Mouse (Mus musculus) right cerebral cortex, postnatal 36 days (tissue): Measurements from ENCODE around the gene Cacna1c.

Source experiments
- DNase-seq, 2 experiments: peaks; one replicate each; pipeline ENCODE4 v3.0.0; 2022; ENCODE audit warnings: low spot score in 2 of 2, mixed read lengths in 1 of 2

Cacna1c gene

DNA sequence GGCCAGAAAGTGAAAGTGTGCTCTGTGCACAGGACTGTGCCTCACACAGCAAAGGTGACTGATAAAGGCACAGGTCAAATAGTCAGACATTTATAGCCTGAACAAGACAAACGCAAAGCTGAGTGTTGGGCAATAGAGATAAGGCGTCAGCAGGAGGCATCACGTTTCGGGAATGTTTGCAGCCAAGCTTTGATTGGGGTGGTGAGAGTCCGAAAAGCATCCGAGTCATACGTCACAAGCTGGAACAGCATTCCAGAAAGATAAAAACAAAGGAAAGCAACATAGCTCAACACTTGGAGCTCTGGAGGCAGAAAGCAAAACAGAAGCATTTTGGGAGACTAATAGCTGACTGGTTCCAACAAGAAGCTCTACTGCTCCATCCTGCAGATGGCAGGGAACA lies 56.7 kb downstream of the Cacna1c start:
- no peak for DNase-seq

DNA sequence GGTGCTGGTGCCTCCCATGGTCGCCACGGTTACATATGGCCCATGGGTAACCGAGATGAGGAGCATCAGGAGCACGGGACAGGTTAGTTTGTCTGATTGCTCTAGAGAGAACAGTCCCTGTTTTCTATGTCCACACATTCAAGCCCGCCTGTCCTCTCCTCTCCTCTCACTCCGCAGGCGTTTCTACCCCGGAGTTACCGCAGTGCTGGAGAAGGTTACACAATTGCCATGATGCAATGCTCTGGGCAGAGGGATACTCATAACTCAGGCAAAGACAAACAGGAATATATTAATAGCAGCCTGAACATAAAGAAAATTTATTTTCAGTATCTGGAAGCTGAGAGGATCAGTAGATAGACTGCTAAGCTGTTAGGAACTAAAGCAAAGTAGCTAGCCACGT lies 58.5 kb downstream of the Cacna1c start:
- no peak for DNase-seq

DNA sequence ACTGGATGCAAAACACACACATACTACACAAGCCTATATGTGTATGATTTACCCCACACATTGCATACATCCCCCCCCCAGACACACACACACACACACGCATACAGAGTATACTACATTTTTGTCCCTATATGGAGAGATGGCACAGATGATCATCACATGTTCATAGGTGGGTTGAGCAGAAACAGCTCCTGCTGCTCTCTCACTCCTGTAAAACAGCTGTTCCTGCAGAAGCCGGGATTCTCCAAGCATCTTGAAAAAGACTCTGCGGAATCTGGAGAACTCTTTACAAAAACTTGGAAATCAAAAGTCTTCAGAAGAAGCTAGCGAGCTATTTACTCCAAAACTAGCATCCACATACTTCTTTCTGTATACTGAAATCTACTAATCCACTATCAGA lies 63.4 kb downstream of the Cacna1c start:
- DNase-seq: no peak

GRCm38 (mm10) chr6:119132111-119132735 lies 64.0 kb downstream of the Cacna1c start:
- DNase-seq: no peak

DNA sequence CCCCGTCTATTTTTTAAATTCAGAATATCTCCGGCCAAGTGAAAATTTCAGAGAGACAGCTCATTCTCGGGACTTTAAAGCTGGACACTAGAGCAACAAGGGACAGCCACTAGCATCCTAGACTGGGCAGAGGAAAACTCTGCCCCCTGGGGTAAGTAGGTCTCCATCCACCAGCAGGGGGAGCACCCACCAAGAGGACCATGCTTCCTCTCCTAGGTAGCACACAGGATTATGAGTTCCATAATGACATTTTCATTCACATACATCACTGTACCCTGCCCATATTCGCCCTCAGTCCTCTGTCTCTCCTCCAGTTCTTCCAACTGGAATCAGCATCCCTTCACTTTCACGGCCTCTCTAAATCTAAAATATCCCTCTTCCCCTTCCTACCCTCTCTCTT lies 66.6 kb downstream of the Cacna1c start:
- no peak for DNase-seq

DNA sequence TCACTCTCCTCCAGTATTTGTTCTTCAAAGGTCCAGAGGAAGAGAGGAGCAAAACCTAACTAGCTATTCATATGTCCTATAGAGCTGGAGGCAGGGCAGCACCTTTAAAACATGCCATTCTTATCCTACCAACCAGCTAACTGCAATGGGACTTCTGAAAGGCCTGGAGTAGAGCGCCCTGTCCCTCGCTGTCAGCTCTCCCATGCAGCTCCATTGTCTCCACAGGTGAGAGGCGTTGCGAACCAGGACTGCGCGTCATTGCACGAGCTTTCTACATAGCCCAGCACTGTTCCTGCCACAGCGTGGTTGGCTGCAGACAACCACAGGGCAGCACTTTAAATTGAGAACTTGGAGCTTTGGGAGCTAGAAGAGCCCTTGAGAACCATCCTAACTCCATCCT lies 67.7 kb downstream of the Cacna1c start:
- no peak for DNase-seq

DNA sequence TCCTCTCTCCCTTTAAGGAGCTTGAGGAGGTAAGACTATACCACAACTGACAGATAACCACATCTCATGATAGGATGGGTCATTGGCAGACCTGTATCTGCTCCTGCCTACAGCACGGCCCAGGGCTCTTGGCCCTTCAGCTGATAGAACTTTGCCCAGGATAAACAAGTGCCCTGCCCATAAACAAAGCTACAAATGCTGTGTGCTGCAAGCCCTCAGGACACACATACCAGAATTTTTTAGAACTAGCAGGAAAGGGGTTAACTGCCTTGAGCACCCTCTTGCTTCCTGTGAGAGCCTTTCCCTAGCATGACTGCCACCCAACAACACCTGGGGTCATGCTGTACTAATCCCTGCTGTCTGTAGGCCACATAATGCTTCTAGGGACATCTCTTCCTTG lies 68.1 kb downstream of the Cacna1c start:
- DNase-seq: no peak

GRCm38 (mm10) chr6:119126991-119127390 lies 69.2 kb downstream of the Cacna1c start:
- no peak for DNase-seq

- DNase-seq: no peak
These were observed 77.8 kb downstream of the Cacna1c start for GRCm38 (mm10) chr6:119118371-119118770.

DNA sequence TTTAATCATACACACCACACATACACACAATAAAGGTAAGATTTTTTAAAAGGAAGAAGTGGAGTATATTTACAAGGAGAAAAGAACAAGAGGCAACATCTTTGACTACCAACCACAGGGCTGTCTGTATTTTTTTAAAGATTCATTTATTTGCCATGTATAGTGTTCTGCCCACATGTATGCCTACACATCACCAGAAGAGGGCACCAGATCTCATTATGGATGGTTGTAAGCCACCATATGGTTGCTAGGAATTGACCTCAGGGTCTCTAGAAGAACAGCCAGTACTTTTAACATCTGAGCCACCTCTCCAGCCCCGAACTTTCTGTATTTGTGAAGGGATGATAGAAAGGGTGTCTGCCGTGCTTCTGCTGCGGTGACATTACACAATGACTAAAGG lies 79.9 kb downstream of the Cacna1c start:
- no peak for DNase-seq

DNA sequence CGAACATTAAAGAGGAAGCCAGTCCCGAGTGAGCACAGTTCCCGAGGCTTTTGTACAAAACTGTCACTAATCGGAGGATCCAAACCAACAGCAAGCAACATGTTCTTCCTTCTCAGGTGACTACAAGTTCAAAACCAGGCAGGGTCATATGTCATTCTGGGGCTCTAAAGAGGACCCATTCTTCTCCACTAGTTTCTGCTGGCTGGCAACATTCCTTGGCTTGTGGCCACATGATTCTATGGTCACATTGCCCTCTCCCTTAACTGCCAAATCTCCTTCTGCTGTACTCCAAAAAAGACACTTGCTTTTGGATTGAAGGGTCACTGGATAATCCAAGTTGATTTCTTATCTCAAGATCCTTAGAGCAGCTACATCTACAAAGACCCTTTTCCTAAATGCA lies 82.9 kb downstream of the Cacna1c start:
- DNase-seq: no peak

GRCm38 (mm10) chr6:119110369-119110768 lies 85.8 kb downstream of the Cacna1c start:
- DNase-seq: no peak

GRCm38 (mm10) chr6:119108466-119109394 lies 87.5 kb downstream of the Cacna1c start:
- DNase-seq: peak; percentile 66 to 71

DNA sequence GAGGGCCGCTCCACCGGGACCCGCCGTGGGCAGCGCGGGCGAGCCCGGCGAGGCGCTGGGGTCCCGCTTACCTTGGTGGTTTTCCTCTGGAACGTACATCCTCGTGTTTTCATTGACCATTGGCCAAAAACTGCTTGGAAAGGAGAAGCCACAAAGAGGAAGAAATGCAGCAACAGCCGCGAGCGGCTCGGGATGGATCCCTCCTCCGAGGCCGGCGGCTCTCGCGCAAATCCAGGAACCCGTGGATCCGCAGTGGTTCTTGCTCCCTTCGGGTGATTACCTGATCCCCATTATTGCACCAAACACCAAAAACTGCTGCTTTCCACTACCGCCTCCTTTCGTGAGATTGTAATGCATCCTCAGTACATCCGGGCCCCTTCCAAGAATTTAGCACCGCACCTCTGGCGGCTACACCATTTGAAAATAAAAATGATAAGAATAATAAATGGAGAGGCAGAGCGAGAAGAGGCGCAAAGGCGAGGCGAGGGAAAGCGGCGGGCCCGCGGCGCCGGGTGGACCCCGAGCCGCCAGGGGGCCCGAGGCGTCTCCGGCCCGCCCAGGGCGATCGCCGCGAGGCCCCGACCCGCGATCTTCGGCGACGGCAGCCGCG lies 88.3 kb downstream of the Cacna1c start:
- DNase-seq: no peak

DNA sequence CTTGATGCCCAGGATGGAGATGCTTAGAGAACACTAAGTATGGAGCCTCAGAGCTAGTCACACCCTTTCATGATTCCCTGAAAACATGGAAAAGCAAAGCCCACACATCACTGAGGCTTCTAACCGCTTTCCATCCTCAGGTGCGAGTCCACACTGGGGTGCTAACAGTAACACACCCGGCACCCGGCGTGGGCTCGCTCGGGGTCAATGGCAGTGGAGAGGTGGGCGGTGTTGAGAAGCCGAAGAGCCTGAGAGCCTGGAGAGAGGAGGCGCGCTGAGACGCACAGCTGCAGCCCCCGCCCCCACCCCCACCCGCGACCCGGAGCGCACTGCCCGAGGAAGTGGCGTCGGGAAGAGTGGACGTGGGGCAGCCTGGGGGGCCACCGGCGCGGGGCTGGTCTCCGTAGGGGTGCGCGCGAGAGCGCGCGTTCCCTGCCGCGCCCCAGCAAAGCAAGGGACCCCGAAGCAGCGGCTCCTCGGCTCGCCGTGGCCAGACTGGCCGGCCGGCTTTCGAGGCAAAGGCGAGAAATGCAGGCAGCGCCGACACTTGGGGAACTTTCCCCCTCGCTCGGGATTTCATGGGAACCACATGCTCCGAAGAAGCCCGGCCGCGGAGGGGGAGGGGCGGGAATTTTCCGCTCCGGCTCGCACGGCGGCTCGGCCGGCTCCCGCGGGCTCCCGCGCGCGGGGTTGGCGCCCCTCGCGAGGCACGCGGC lies 88.9 kb downstream of the Cacna1c start:
- no peak for DNase-seq

DNA sequence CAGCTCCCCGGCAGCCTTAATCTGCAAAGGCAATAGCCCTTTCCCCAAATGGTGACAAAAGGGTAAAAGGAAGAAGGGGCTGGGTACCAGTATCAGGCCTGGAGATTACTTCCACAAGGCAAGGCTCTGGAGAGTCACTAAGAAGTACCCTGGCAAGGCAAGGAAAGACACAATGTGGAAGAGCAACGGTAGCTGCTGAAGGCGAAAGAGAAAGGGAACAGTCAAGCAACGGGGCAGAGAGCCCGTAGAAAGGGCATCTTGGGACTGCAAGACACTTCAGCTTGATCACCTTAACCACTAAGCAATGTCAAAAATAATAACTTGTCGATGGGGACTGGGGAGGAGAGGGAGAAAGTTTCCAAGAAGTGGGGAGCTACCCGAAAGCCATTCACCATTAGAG lies 89.5 kb downstream of the Cacna1c start:
- DNase-seq: no peak

DNA sequence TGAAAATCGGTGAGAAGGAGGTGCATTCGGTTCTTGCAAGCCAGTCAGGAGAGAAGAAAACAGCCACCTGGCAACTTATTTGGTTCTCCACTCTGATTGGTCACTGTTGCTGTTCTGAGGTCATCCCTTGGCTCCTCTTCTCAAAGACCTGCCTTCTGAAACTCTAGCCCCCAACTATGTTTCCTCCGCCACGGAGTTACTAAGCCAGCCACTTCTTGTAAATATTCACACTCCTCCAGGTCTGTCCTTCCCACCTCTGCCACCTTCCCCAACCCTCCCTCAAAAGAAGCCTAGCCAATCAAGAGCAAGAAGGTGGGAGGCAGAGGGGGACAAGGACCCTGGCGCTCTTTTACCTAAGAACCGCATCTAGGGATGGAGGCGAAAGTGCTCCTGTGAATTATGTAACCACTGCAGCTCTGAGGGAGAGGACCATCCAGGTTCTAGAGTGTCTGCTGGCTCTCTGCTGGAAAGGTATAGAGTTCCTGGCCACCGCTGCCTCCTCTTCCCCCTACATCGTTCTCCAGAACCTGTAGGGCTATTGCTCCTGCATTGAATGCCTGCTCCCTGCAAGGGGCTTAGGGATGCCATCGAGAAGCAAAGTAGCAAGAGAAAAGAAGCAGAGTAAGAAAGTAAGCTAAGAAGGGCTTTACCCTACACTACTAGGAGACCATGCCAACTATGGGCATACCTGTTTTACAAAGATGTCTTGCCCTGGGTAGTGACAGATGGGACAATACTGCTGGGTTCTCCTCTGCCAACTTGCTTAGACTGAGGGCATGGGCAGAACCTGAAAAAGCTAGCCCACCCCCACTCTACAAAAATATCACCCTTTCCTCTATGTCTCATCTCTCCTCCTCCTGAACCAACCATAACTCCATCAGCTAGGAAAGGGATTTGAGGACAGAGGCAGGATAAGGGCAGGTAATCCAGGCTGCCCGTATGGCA lies 90.3 kb downstream of the Cacna1c start:
- peak in 1 of 2 experiments; percentile 30 for DNase-seq

GRCm38 (mm10) chr6:119104246-119104645 lies 92.0 kb downstream of the Cacna1c start:
- peak; percentile 72 to 75 for DNase-seq

DNA sequence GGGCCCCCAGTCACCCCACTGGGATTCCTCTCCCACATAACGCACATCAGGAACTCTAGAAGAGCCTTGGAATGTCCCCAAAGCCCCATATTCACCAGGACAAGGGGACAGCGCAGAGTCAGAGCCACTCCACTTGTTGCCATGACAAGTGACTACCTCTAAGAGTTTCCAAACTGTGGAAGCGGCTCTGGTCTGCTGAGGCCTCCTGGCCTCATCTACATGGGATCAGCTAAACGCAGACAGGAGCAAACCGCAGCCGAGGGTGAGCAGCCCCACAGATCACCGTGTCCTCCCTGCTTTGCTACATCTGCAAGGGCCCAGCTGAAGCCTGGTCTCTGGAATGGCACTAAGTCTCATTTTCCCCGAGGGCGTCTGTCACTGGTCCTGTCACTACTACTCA lies 93.3 kb downstream of the Cacna1c start:
- DNase-seq: no peak

DNA sequence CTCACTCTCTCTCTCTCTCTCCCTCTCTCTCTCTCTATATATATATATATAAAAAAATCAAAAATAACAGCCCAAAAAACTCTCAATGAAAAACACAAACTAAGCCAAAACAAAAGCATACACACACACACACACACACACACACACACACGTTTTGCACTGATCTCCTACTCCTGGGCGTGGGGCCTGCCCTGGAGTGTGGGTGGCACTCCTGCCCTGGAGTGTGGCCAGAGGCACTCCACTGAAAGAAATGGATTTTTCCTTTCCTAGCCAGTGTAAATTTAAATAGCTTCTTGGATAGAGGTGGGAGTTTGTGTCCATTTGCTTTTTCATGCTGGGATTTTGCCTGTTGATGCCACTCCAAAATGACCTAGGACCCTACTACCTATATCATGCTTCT lies 96.9 kb downstream of the Cacna1c start:
- no peak for DNase-seq

DNA sequence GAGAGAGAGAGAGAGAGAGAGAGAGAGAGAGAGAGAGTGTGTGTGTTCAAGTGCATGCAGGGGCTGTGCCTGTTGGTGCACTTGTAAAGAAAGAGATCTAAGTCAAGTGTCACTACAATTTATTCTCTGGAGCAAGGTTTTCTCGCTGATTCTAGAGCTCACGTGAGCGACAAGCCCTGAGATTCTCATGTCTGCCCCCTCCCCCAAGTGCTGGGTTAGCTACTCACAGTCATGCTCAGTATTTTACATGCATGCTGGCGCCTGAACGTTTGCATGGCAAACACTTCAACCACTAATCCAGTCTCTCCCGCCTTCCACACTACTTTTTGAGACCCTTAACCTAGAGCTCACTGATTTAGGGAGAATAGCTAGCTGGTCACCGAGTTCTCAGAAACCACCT lies 99.7 kb downstream of the Cacna1c start:
- DNase-seq: no peak
